Comparison of ENCODE assay signal across 12 mouse cellular contexts in genomic region chr10:63810043-63810617, GRCm38 (mm10).
DNase-seq lines count a peak whose midpoint lies in the region; ATAC-seq and TF ChIP-seq lines count a peak whose summit lies in the region.
"Had no signal": no experiment of that assay in that cellular context is flagged by ENCODE, and none has a peak within 500 bp of the region (broad histone marks: within the 10 kb centered on the region; RNA-seq: fewer than 3 reads in every experiment).

No protein-coding gene starts in this region.

- no peaks in the 10 kb centered on the region for H3K27me3 ChIP-seq in heart, embryonic 16.5 days (ENCODE audit: control insufficient read depth, insufficient read depth, low read length)
- H3K27me3 ChIP-seq in stomach, embryonic 16.5 days (ENCODE audit: control insufficient read depth, insufficient read depth, low read length): no peaks in the 10 kb centered on the region
- no peaks in the 10 kb centered on the region for H3K27me3 ChIP-seq in forebrain, postnatal 0 days (ENCODE audit: insufficient read depth, low read length)
- H3K27me3 ChIP-seq: embryonic facial prominence, embryonic 12.5 days; liver, embryonic 12.5 days had no signal

- TF ChIP-seq CTCF in forebrain, postnatal 0 days (IDR thresholded peaks at IDR 0.05; ENCODE audit: low read depth): no peak

- no peak overlapping the region for H3K4me3 ChIP-seq in heart, embryonic 16.5 days (ENCODE audit: low read length)
- no peak overlapping the region for H3K4me3 ChIP-seq in stomach, embryonic 16.5 days (replicated peaks; ENCODE audit: low read length)
- H3K4me3 ChIP-seq in forebrain, postnatal 0 days (ENCODE audit: low read depth, low read length): no peak overlapping the region
- H3K4me3 ChIP-seq: embryonic facial prominence, embryonic 12.5 days; heart, adult 2 months; liver, embryonic 12.5 days had no signal

- 0 out of 2 replicates have a peak, but pooled peaks have one; percentile 14 for ATAC-seq in heart, embryonic 16.5 days (replicated peaks; ENCODE audit: extremely low read depth, insufficient read depth, low FRiP score)
- no peak for ATAC-seq in stomach, embryonic 16.5 days (ENCODE audit: insufficient read depth, low FRiP score)
- ATAC-seq in forebrain, postnatal 0 days: no peak
- ATAC-seq: intestine, embryonic 16.5 days; liver, embryonic 12.5 days had no signal

- H3K4me1 ChIP-seq in heart, embryonic 16.5 days (ENCODE audit: control insufficient read depth, insufficient read depth, low read length): peaks cover 11% of the 10 kb centered on the region
- no peaks in the 10 kb centered on the region for H3K4me1 ChIP-seq in stomach, embryonic 16.5 days (ENCODE audit: control insufficient read depth, insufficient read depth, low read length)
- H3K4me1 ChIP-seq in forebrain, postnatal 0 days (ENCODE audit: insufficient read depth): 0 out of 2 replicates have a peak, but pooled peaks cover 5% of the 10 kb centered on the region
- H3K4me1 ChIP-seq: embryonic facial prominence, embryonic 12.5 days; liver, embryonic 12.5 days had no signal

- 21% methylated on average over 9 of the region's 9 CpGs for WGBS in heart, embryonic 16.5 days
- 23% methylated on average over 9 of the region's 9 CpGs for WGBS in stomach, embryonic 16.5 days
- WGBS in forebrain, postnatal 0 days: 19% methylated on average over 9 of the region's 9 CpGs

- peak; percentile 1 to 3 for DNase-seq in lung, adult 18-20 months
- no peak for DNase-seq in lung, postnatal 14 days
- peak; percentile 32 for DNase-seq in cerebellum, adult 9-11 months
- DNase-seq in forebrain, postnatal 0 days: no peak
- DNase-seq in spleen, adult 18-20 months: no peak
- DNase-seq: adrenal gland, postnatal 36 days had no signal

- 0 out of 2 replicates have a peak overlapping the region, but pooled peaks have one; percentile 5 for H3K4me2 ChIP-seq in heart, embryonic 16.5 days (ENCODE audit: low read depth, low read length)
- no peak overlapping the region for H3K4me2 ChIP-seq in stomach, embryonic 16.5 days (ENCODE audit: low read depth, low read length)
- H3K4me2 ChIP-seq in forebrain, postnatal 0 days (ENCODE audit: low read depth): no peak overlapping the region
- H3K4me2 ChIP-seq: embryonic facial prominence, embryonic 12.5 days; liver, embryonic 12.5 days had no signal

- no peaks in the 10 kb centered on the region for H3K9me3 ChIP-seq in heart, embryonic 16.5 days (replicated peaks; ENCODE audit: control insufficient read depth, low read length)
- H3K9me3 ChIP-seq in stomach, embryonic 16.5 days (replicated peaks; ENCODE audit: control insufficient read depth, low read length): no peaks in the 10 kb centered on the region
- no peaks in the 10 kb centered on the region for H3K9me3 ChIP-seq in forebrain, postnatal 0 days (ENCODE audit: low read length)
- H3K9me3 ChIP-seq: embryonic facial prominence, embryonic 12.5 days; liver, embryonic 12.5 days had no signal

- H3K9ac ChIP-seq in heart, embryonic 16.5 days (ENCODE audit: low read length): no peak overlapping the region
- 0 out of 2 replicates have a peak overlapping the region, but pooled peaks have one; percentile 6 for H3K9ac ChIP-seq in stomach, embryonic 16.5 days (ENCODE audit: low read length)
- no peak overlapping the region for H3K9ac ChIP-seq in forebrain, postnatal 0 days
- H3K9ac ChIP-seq: embryonic facial prominence, embryonic 12.5 days; liver, embryonic 12.5 days had no signal

- no peaks in the 10 kb centered on the region for H3K36me3 ChIP-seq in heart, embryonic 16.5 days (ENCODE audit: control insufficient read depth, insufficient read depth)
- H3K36me3 ChIP-seq in stomach, embryonic 16.5 days (ENCODE audit: control insufficient read depth, insufficient read depth, low read length): no peaks in the 10 kb centered on the region
- no peaks in the 10 kb centered on the region for H3K36me3 ChIP-seq in forebrain, postnatal 0 days (ENCODE audit: insufficient read depth)
- H3K36me3 ChIP-seq: embryonic facial prominence, embryonic 12.5 days; liver, embryonic 12.5 days had no signal

- no peak overlapping the region for H3K27ac ChIP-seq in heart, embryonic 16.5 days (ENCODE audit: low read length)
- no peak overlapping the region for H3K27ac ChIP-seq in stomach, embryonic 16.5 days (ENCODE audit: low read length)
- no peak overlapping the region for H3K27ac ChIP-seq in forebrain, postnatal 0 days (ENCODE audit: low read depth, low read length)
- H3K27ac ChIP-seq: embryonic facial prominence, embryonic 12.5 days; heart, adult 2 months; liver, embryonic 12.5 days had no signal

Comparison
In these comparisons a context has a peak if more than half of its experiments do, and no peak if none do; other contexts are left out.
1. DNase-seq: peak in lung, adult 18-20 months (2 of 2) and cerebellum, adult 9-11 months (single experiment); none in lung, postnatal 14 days (single experiment), forebrain, postnatal 0 days (single experiment) and spleen, adult 18-20 months (0 of 2).